ENCODE assay signal across 18 mouse cellular contexts in the genomic region with DNA sequence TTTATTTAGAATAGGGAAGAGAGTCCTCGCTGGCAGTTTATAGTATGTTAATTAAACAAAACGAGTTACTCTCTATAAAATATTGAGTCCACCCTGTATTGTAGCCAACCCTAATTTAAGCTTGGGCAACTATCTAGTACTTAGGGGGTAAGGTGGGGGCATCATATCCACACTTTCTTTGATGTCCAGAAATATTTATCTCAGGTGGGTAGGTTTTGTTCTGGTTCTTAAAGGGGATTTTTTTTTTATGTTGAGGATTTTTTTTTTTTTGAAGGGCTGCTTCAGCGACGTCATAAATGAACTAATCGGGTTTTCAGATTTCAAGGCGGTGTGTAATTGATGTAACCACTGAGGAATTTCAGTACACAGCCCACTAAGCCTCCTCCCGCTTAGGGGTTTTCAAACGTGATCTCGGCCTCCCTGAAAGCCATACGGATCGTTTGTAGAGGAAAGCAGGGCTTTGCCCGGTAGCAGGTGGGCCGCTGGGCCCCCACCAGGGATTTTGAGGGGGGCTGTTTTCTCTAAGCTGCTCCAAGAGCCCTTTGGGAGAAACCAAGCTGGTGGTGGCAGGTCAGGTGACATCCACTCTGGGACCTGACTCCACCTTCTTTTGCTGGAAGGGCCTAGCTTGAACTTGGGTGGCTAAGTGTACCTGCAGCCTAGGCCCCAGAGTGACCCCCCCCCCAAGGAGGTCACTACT. TPM values are rescaled to one million over a fixed set of nuclear protein-coding genes. Genes with fewer than 3 reads are reported as not detected.
A peak's percentile ranks its signal among the peaks of the same experiment; 100 is the strongest.
DNase-seq lines count a peak whose midpoint lies in the region; ATAC-seq lines count a peak whose summit lies in the region.
"Had no signal": no experiment of that assay in that cellular context is flagged by ENCODE, and none has a peak within 500 bp of the region (broad histone marks: within the 10 kb centered on the region; RNA-seq: fewer than 3 reads in every experiment).

No protein-coding gene starts in this region.

- no peak overlapping the region for H3K27ac ChIP-seq in hindbrain, embryonic 10.5 days
- no peak overlapping the region for H3K27ac ChIP-seq in hindbrain, embryonic 14.5 days
- no peak overlapping the region for H3K27ac ChIP-seq in neural tube, embryonic 15.5 days (replicated peaks)
- H3K27ac ChIP-seq in limb, embryonic 13.5 days = no peak overlapping the region

- no peak overlapping the region for H3K4me3 ChIP-seq in hindbrain, embryonic 10.5 days
- H3K4me3 ChIP-seq in hindbrain, embryonic 14.5 days (replicated peaks; ENCODE audit: low read length) = no peak overlapping the region
- H3K4me3 ChIP-seq in neural tube, embryonic 15.5 days (replicated peaks) = no peak overlapping the region
- no peak overlapping the region; the same call in 1 of the 2 replicates for H3K4me3 ChIP-seq in limb, embryonic 13.5 days
- H3K4me3 ChIP-seq: megakaryocyte, embryonic 14.5 days had no signal

- DNase-seq in hindbrain, embryonic 10.5 days (ENCODE audit: low spot score) = peak; percentile 36
- DNase-seq in hindbrain, embryonic 14.5 days (ENCODE audit: low spot score) = no peak
- DNase-seq in neural tube, embryonic 10.5 days (ENCODE audit: extremely low spot score, low spot score) = peak; percentile 48
- DNase-seq: adrenal gland, postnatal 14 days; cerebellum, adult 9-10 months; gastrocnemius, postnatal 25 days; lung, postnatal 10 days; right cerebral cortex, adult 18-20 months; thymus, adult 18-20 months had no signal

- no peak overlapping the region for H3K4me2 ChIP-seq in hindbrain, embryonic 14.5 days (replicated peaks)
- no peak overlapping the region for H3K4me2 ChIP-seq in neural tube, embryonic 15.5 days
- H3K4me2 ChIP-seq in limb, embryonic 13.5 days (replicated peaks) = peak overlapping the region; percentile 50; the same call in 1 of the 2 replicates
- H3K4me2 ChIP-seq: heart, embryonic 11.5 days had no signal

- H3K9ac ChIP-seq in hindbrain, embryonic 14.5 days = no peak overlapping the region
- H3K9ac ChIP-seq in neural tube, embryonic 15.5 days (replicated peaks) = no peak overlapping the region
- H3K9ac ChIP-seq in limb, embryonic 13.5 days = no peak overlapping the region

- WGBS in hindbrain, embryonic 10.5 days = 2% methylated on average over 13 of the region's 13 CpGs
- 1% methylated on average over 13 of the region's 13 CpGs for WGBS in hindbrain, embryonic 14.5 days
- 2% methylated on average over 13 of the region's 13 CpGs for WGBS in neural tube, embryonic 15.5 days
- 5% methylated on average over 13 of the region's 13 CpGs for WGBS in limb, embryonic 13.5 days

- peaks cover 15% of the 10 kb centered on the region for H3K4me1 ChIP-seq in hindbrain, embryonic 10.5 days (replicated peaks)
- peaks cover 4% of the 10 kb centered on the region; the same call in 1 of the 2 replicates for H3K4me1 ChIP-seq in hindbrain, embryonic 14.5 days (replicated peaks; ENCODE audit: control insufficient read depth, insufficient read depth, low read length)
- H3K4me1 ChIP-seq in neural tube, embryonic 15.5 days = peaks cover 5% of the 10 kb centered on the region
- peaks cover 32% of the 10 kb centered on the region for H3K4me1 ChIP-seq in limb, embryonic 13.5 days

- H3K9me3 ChIP-seq in hindbrain, embryonic 10.5 days = no peaks in the 10 kb centered on the region
- H3K9me3 ChIP-seq in hindbrain, embryonic 14.5 days (ENCODE audit: control insufficient read depth, low read length) = no peaks in the 10 kb centered on the region
- no peaks in the 10 kb centered on the region for H3K9me3 ChIP-seq in neural tube, embryonic 15.5 days (replicated peaks)
- H3K9me3 ChIP-seq in limb, embryonic 13.5 days = no peaks in the 10 kb centered on the region

- no peak for ATAC-seq in hindbrain, embryonic 14.5 days (ENCODE audit: low FRiP score)
- no peak for ATAC-seq in neural tube, embryonic 15.5 days (ENCODE audit: low FRiP score)
- ATAC-seq in limb, embryonic 13.5 days (ENCODE audit: low FRiP score, low read depth) = no peak
- ATAC-seq in erythroid progenitor cell, adult 5-6 weeks (replicated peaks; ENCODE audit: low FRiP score, poor library complexity, severe bottlenecking) = no peak
- ATAC-seq in granulocyte monocyte progenitor cell, adult 5-6 weeks (replicated peaks; ENCODE audit: poor library complexity, severe bottlenecking) = no peak

- H3K36me3 ChIP-seq in hindbrain, embryonic 10.5 days = no peaks in the 10 kb centered on the region
- H3K36me3 ChIP-seq in hindbrain, embryonic 14.5 days (replicated peaks; ENCODE audit: control insufficient read depth, insufficient read depth) = no peaks in the 10 kb centered on the region
- no peaks in the 10 kb centered on the region for H3K36me3 ChIP-seq in neural tube, embryonic 15.5 days
- H3K36me3 ChIP-seq in limb, embryonic 13.5 days = no peaks in the 10 kb centered on the region

- H3K27me3 ChIP-seq in hindbrain, embryonic 10.5 days (ENCODE audit: insufficient read depth, poor library complexity, severe bottlenecking) = peaks cover 100% of the 10 kb centered on the region
- H3K27me3 ChIP-seq in hindbrain, embryonic 14.5 days (ENCODE audit: control insufficient read depth, insufficient read depth, low read length) = peaks cover 99% of the 10 kb centered on the region
- H3K27me3 ChIP-seq in neural tube, embryonic 15.5 days (replicated peaks) = peaks cover 94% of the 10 kb centered on the region
- H3K27me3 ChIP-seq in limb, embryonic 13.5 days = peaks cover 98% of the 10 kb centered on the region

RNA-seq across cellular contexts. Expression of gene Sim2, which starts 4.7 kb away (rescaled TPM):
- polyA plus RNA-seq in hindbrain, embryonic 10.5 days (2016; fragmentation: Nextera tagmentation; extraction: Ambion mirVana) = 0.25 and 0.27 TPM in 2 replicates
- polyA plus RNA-seq in hindbrain, embryonic 14.5 days (2014; fragmentation: Nextera tagmentation; extraction: Ambion mirVana) = 0.04 and 0.25 TPM in 2 replicates
- 0.06 TPM in 1 of 2 replicates, not detected in the other for polyA plus RNA-seq in neural tube, embryonic 15.5 days (2015; fragmentation: Nextera tagmentation; extraction: Ambion mirVana)
- polyA plus RNA-seq in limb, embryonic 13.5 days (2015; fragmentation: Nextera tagmentation; extraction: Ambion mirVana) = 1.4 and 2.2 TPM in 2 replicates
- not detected in 2 replicates for total RNA-seq in erythroid progenitor cell, adult 5-6 weeks (2015; ENCODE audit: low replicate concordance)
- total RNA-seq in erythroid progenitor cell, adult 5-6 weeks (2017; ENCODE audit: low replicate concordance) = not detected in 2 replicates
- total RNA-seq in granulocyte monocyte progenitor cell, adult 5-6 weeks (2014; fragmentation: Nextera tagmentation) = not detected in 2 replicates
- total RNA-seq in granulocyte monocyte progenitor cell, adult 5-6 weeks (2017) = 0.09 and 0.26 TPM in 2 replicates
- total RNA-seq: adrenal gland, postnatal 14 days; hematopoietic stem cell, adult 5-6 weeks had no signal
- polyA plus RNA-seq: cortical plate, adult 2 months; liver, embryonic 16.5 days had no signal
